Mouse (Mus musculus) leukemia stem cell, adult 10-12 weeks (primary cell): ENCODE measurements around the gene Lmx1a. TPM values are rescaled to one million over a fixed set of nuclear protein-coding genes. Genes with fewer than 3 reads are reported as not detected.

Experiments used
- polyA plus RNA-seq: library from polyadenylated mRNA; stranded (reverse); fragments of >175 nt; gene quantifications from 2 replicates; pipeline ENCODE4 v1.2.3, GENCODE M21; 2012; ENCODE audit warnings: low replicate concordance

The Lmx1a gene
- polyA plus RNA-seq, result 0.06 TPM in 1 of 2 replicates, not detected in the other

DNA sequence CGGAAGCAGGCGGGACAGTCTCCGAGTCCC, at the start of gene Lmx1a:
Lmx1a (plus strand) TSS at position 6 of the 30 bp plus-strand sequence.

Other genes with a start within 250 kb of the Lmx1a start
- not detected in 2 replicates for gene Lrrc52, start 222.5 kb upstream of the Lmx1a start, polyA plus RNA-seq
- gene Rxrg, start 90.9 kb upstream of the Lmx1a start, polyA plus RNA-seq, result not detected in 2 replicates